In the genomic region with DNA sequence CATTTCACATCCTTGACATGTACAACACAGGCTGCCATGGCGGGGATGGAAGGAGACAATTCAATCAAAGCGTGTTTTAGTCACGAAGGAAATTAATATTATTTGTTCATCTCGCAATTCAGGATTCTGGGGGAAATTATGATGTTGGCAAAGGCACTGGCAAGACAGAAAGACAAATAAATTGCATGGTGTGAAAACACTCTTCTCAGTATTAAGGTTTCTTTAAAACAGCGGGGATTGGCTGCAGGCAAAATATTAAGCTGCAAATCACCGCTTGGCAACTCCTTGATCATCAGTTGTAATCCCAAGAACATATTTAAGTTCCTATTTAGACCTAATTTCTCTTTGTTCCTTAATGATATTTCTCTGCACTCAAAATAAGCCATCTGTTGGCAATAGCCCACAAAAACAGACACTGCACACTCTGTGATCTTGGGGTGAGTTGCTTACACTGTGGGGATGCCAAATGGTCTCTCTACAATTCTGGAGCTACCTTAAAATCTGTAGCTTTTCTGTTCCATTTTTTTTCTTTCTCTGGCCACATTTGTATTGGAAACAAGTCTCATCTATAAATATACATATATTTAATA, we compare ENCODE assay signal across 18 mouse cellular contexts.
A peak's percentile ranks its signal among the peaks of the same experiment; 100 is the strongest.
DNase-seq lines count a peak whose midpoint lies in the region; ATAC-seq and TF ChIP-seq lines count a peak whose summit lies in the region.
"Had no signal": no experiment of that assay in that cellular context is flagged by ENCODE, and none has a peak within 500 bp of the region (broad histone marks: within the 10 kb centered on the region; RNA-seq: fewer than 3 reads in every experiment).

No protein-coding gene starts in this region.

- H3K9ac ChIP-seq in forebrain, embryonic 13.5 days, result no peak overlapping the region
- no peak overlapping the region for H3K9ac ChIP-seq in forebrain, postnatal 0 days
- no peak overlapping the region for H3K9ac ChIP-seq in intestine, postnatal 0 days (ENCODE audit: low read depth, low read length)
- H3K9ac ChIP-seq: embryonic facial prominence, embryonic 12.5 days; forebrain, embryonic 15.5 days; heart, embryonic 15.5 days; hindbrain, embryonic 15.5 days had no signal

- H3K4me2 ChIP-seq in forebrain, embryonic 13.5 days, result no peak overlapping the region
- H3K4me2 ChIP-seq in forebrain, postnatal 0 days (ENCODE audit: low read depth), result no peak overlapping the region
- no peak overlapping the region for H3K4me2 ChIP-seq in intestine, postnatal 0 days (replicated peaks; ENCODE audit: low read depth)
- H3K4me2 ChIP-seq: embryonic facial prominence, embryonic 12.5 days; forebrain, embryonic 15.5 days; heart, embryonic 11.5 days; heart, embryonic 15.5 days; hindbrain, embryonic 15.5 days had no signal

- ATAC-seq in forebrain, embryonic 13.5 days, result peak; percentile 41; the same call in 1 of the 2 replicates
- ATAC-seq in forebrain, postnatal 0 days, result no peak; the same call in 1 of the 2 replicates
- no peak for ATAC-seq in intestine, postnatal 0 days
- ATAC-seq: forebrain, embryonic 15.5 days; intestine, embryonic 16.5 days had no signal

- peak; percentile 39 for DNase-seq in cerebellum, adult 11-12 months
- no peak for DNase-seq in cerebellum, postnatal 25 days
- DNase-seq in forebrain, postnatal 0 days, result no peak
- DNase-seq in layer of hippocampus, adult 2 months (ENCODE audit: low spot score in 2 of 2), result no peak
- DNase-seq in layer of hippocampus, adult 9-11 months, result no peak
- DNase-seq: adrenal gland, postnatal 10 days; gastrocnemius, postnatal 14 days; heart, adult 2 months; heart, postnatal 14 days; kidney, adult 8-10 months had no signal

- no peak overlapping the region for H3K27ac ChIP-seq in forebrain, embryonic 13.5 days
- H3K27ac ChIP-seq in forebrain, postnatal 0 days (ENCODE audit: low read depth, low read length), result no peak overlapping the region
- H3K27ac ChIP-seq in layer of hippocampus, adult 2 months, result peak overlapping the region; percentile 36; the same call in 1 of the 2 replicates
- H3K27ac ChIP-seq in intestine, postnatal 0 days (ENCODE audit: low read depth, low read length), result no peak overlapping the region
- H3K27ac ChIP-seq: embryonic facial prominence, embryonic 12.5 days; forebrain, embryonic 15.5 days; heart, adult 2 months; heart, embryonic 15.5 days; hindbrain, embryonic 15.5 days had no signal

- WGBS in forebrain, embryonic 13.5 days, result 77% methylated on average over 6 of the region's 6 CpGs
- WGBS in forebrain, postnatal 0 days, result 43% methylated on average over 6 of the region's 6 CpGs
- WGBS in intestine, postnatal 0 days, result 85% methylated on average over 6 of the region's 6 CpGs

- H3K36me3 ChIP-seq in forebrain, embryonic 13.5 days (ENCODE audit: poor library complexity, severe bottlenecking), result no peaks in the 10 kb centered on the region
- H3K36me3 ChIP-seq in forebrain, postnatal 0 days (ENCODE audit: insufficient read depth), result no peaks in the 10 kb centered on the region
- no peaks in the 10 kb centered on the region for H3K36me3 ChIP-seq in intestine, postnatal 0 days (ENCODE audit: control insufficient read depth, insufficient read depth)
- H3K36me3 ChIP-seq: embryonic facial prominence, embryonic 12.5 days; forebrain, embryonic 15.5 days; heart, embryonic 15.5 days; hindbrain, embryonic 15.5 days had no signal

- no peak overlapping the region for H3K4me3 ChIP-seq in forebrain, embryonic 13.5 days
- H3K4me3 ChIP-seq in forebrain, postnatal 0 days (ENCODE audit: low read depth, low read length), result no peak overlapping the region
- no peak overlapping the region for H3K4me3 ChIP-seq in layer of hippocampus, adult 2 months
- no peak overlapping the region for H3K4me3 ChIP-seq in intestine, postnatal 0 days (ENCODE audit: low read depth, low read length)
- H3K4me3 ChIP-seq: embryonic facial prominence, embryonic 12.5 days; forebrain, embryonic 15.5 days; heart, adult 2 months; heart, embryonic 15.5 days; hindbrain, embryonic 15.5 days had no signal

- H3K4me1 ChIP-seq in forebrain, embryonic 13.5 days, result 0 out of 2 replicates have a peak, but pooled peaks cover 3% of the 10 kb centered on the region
- H3K4me1 ChIP-seq in forebrain, postnatal 0 days (ENCODE audit: insufficient read depth), result no peaks in the 10 kb centered on the region
- H3K4me1 ChIP-seq in intestine, postnatal 0 days (replicated peaks; ENCODE audit: control insufficient read depth, insufficient read depth, low read length), result no peaks in the 10 kb centered on the region
- H3K4me1 ChIP-seq: embryonic facial prominence, embryonic 12.5 days; heart, embryonic 15.5 days; hindbrain, embryonic 15.5 days had no signal

- H3K9me3 ChIP-seq in forebrain, embryonic 13.5 days (replicated peaks), result no peaks in the 10 kb centered on the region
- no peaks in the 10 kb centered on the region for H3K9me3 ChIP-seq in forebrain, postnatal 0 days (ENCODE audit: low read length)
- no peaks in the 10 kb centered on the region for H3K9me3 ChIP-seq in intestine, postnatal 0 days (ENCODE audit: control insufficient read depth)
- H3K9me3 ChIP-seq: embryonic facial prominence, embryonic 12.5 days; forebrain, embryonic 15.5 days; heart, embryonic 15.5 days; hindbrain, embryonic 15.5 days had no signal

- no peak for TF ChIP-seq CTCF in forebrain, postnatal 0 days (IDR thresholded peaks at IDR 0.05; ENCODE audit: low read depth)
- no peak for TF ChIP-seq CTCF in layer of hippocampus, adult 2 months (conservative IDR thresholded peaks at IDR 0.05)
- TF ChIP-seq CTCF in intestine, postnatal 0 days (IDR thresholded peaks at IDR 0.05; ENCODE audit: low read depth), result no peak

- H3K27me3 ChIP-seq in forebrain, embryonic 13.5 days, result no peaks in the 10 kb centered on the region
- no peaks in the 10 kb centered on the region for H3K27me3 ChIP-seq in forebrain, postnatal 0 days (ENCODE audit: insufficient read depth, low read length)
- H3K27me3 ChIP-seq in intestine, postnatal 0 days (replicated peaks; ENCODE audit: control insufficient read depth, insufficient read depth, low read length), result no peaks in the 10 kb centered on the region
- H3K27me3 ChIP-seq: embryonic facial prominence, embryonic 12.5 days; forebrain, embryonic 15.5 days; heart, embryonic 15.5 days; hindbrain, embryonic 15.5 days had no signal
